Mouse (Mus musculus): ENCODE results near the gene Tango6. TPM values are rescaled to one million over a fixed set of nuclear protein-coding genes. Genes with fewer than 3 reads are reported as not detected.
A peak's percentile ranks its signal among the peaks of the same experiment; 100 is the strongest.

Gene Tango6
- total and polyA plus RNA-seq, 3 experiments: 2.9 to 6.4 (median 4.5) TPM

DNA sequence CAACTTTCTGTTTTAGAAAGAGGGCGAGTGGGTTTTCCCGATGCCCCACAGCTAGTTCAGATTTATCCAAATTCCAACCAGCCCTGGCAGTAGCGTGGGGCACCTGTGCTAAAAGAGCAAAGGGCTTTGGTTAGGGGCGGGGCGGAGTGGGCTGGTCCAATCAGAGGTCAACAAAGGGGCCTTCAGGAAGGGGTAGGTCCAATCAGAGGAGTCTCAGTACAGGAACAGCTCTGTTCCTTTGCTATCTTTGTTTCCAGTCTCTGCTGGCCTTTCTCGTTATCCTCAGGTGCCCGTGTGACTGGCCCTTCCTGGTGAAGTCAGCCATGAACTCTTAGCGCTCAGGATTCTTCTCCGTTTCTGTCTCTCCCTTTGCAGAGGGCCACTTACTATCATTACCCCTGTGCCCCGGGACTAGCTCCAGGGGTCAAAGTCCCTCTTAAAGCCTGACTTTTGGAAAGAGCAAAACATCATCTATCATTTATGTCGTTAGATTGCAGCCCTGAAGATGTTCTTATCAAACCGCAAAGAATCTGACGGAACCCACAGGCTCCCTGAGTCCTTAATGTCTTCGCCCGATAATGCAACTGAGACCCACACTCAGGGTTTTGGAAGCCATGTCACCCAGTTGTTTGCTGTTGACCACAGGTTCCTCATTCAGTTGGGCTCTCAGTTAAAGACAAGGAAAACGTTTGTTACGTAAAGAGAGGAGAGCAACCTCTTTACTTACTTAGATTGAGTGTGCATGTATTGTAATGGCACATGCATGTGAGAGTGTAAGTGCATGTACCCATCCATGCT, 49.3 kb upstream of the Tango6 start:
- no peak overlapping the region for H3K4me3 ChIP-seq (replicated peaks in 1 of 3; ENCODE audit: low read depth in 2 of 3, low read length in 2 of 3, poor library complexity in 1 of 3)
- H3K36me3 ChIP-seq (replicated peaks in 1 of 2; ENCODE audit: control insufficient read depth in 1 of 2, insufficient read depth in 1 of 2, low read length in 1 of 2): no peaks in the 10 kb centered on the region
- H3K79me2 ChIP-seq (replicated peaks; ENCODE audit: control insufficient read depth, extremely low read depth, insufficient read depth, poor library complexity, severe bottlenecking): no peaks in the 10 kb centered on the region
- no peak overlapping the region; the same call in 1 of the 2 replicates for H3K4me2 ChIP-seq (ENCODE audit: insufficient read depth, low read depth, poor library complexity, severe bottlenecking)
- H3K9ac ChIP-seq (ENCODE audit: insufficient read depth, low read depth): no peak overlapping the region
- in situ Hi-C loops (cut with MboI; ENCODE audit: low pct_ligation_motif_present, low pct_unique_long_range_greater_than_20kb, low sequenced_read_pairs): no loop called here
- no peaks in the 10 kb centered on the region for H3K9me3 ChIP-seq (replicated peaks; ENCODE audit: low read length)
- no peaks in the 10 kb centered on the region for H3K27me3 ChIP-seq (replicated peaks)
- dilution Hi-C loops (cut with MboI; ENCODE audit: extremely low pct_ligation_motif_present, extremely low pct_unique_long_range_greater_than_20kb, low sequenced_read_pairs): no loop called here
- peak; percentile 25 for DNase-seq (ENCODE audit: extremely low read depth)
- no peak overlapping the region for H3K27ac ChIP-seq (ENCODE audit: insufficient read depth, low read depth)
- H3K4me1 ChIP-seq (ENCODE audit: control insufficient read depth in 1 of 2, insufficient read depth in 2 of 2): peaks cover 0 to 9% of the 10 kb centered on the region in 2 experiments; a peak in 2 of 4 replicates
- TF ChIP-seq HCFC1 (IDR thresholded peaks at IDR 0.05; ENCODE audit: low read depth, low read length): no peak
- TF ChIP-seq ETS1 (conservative IDR thresholded peaks at IDR 0.05; ENCODE audit: low read depth, low read length): no peak
- no peak for TF ChIP-seq EP300 (IDR thresholded peaks at IDR 0.05; ENCODE audit: low read length)
- no peak for TF ChIP-seq TCF12 (IDR thresholded peaks at IDR 0.05; ENCODE audit: low read depth, low read length)
- TF ChIP-seq MEF2A (IDR thresholded peaks at IDR 0.05; ENCODE audit: borderline replicate concordance, low read depth, low read length): no peak
- no peak for TF ChIP-seq ZMIZ1 (IDR thresholded peaks at IDR 0.05; ENCODE audit: low read depth, low read length)
- no peak for TF ChIP-seq USF1 (IDR thresholded peaks at IDR 0.05; ENCODE audit: low read depth, low read length)
- TF ChIP-seq USF2 (conservative IDR thresholded peaks at IDR 0.05; ENCODE audit: low read depth, low read length): no peak
- TF ChIP-seq GABPA (IDR thresholded peaks at IDR 0.05; ENCODE audit: insufficient replicate concordance, low read depth, low read length): no peak
- no peak for TF ChIP-seq NELFE (IDR thresholded peaks at IDR 0.05; ENCODE audit: low read depth, low read length)
- no peak for TF ChIP-seq POLR2A (IDR thresholded peaks at IDR 0.05; ENCODE audit: low read depth, low read length)
- no peak for TF ChIP-seq MAX (IDR thresholded peaks at IDR 0.05; ENCODE audit: low read length)
- no peak for TF ChIP-seq E2F4 (IDR thresholded peaks at IDR 0.05; ENCODE audit: insufficient replicate concordance, low read depth, low read length)
- TF ChIP-seq ZNF384 (IDR thresholded peaks at IDR 0.05; ENCODE audit: low read depth, low read length): no peak
- no peak for TF ChIP-seq JUN (IDR thresholded peaks at IDR 0.05; ENCODE audit: insufficient read depth, low read depth, low read length)
- TF ChIP-seq KAT2A (IDR thresholded peaks at IDR 0.05; ENCODE audit: insufficient replicate concordance, low read length): no peak
- TF ChIP-seq RAD21 (IDR thresholded peaks at IDR 0.05; ENCODE audit: low read depth, low read length): no peak
- no peak for TF ChIP-seq NRF1 (IDR thresholded peaks at IDR 0.05; ENCODE audit: low read depth, low read length)
- TF ChIP-seq SIN3A (IDR thresholded peaks at IDR 0.05; ENCODE audit: low read length): no peak

DNA sequence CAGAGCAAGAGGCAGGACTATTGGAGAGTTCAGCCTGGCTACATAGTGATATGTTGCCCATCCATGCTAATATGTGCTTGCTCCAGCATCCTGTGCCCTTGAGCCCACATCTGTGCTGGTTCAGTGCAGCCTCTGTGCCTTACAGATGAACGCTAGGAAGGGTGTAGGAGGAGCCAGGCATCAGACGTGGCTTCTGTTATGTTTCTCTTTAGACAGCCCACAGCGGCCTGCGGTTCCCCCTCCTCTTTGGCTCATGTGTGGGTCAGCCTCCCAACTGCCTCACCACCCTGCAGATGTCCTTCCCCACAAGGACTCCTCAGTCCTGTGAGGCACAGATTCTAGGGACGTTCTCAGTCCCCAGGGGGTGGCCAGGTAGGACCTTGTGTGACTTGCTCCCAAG, 47.6 kb upstream of the Tango6 start:
- Histone ChIP-seq H3K79me2 (replicated peaks; ENCODE audit: control insufficient read depth, extremely low read depth, insufficient read depth, poor library complexity, severe bottlenecking) (no peaks in the 10 kb centered on the region), H3K27me3 (replicated peaks) (no peaks in the 10 kb centered on the region), H3K27ac (ENCODE audit: insufficient read depth, low read depth) (no peak overlapping the region), H3K36me3 (replicated peaks in 1 of 2; ENCODE audit: control insufficient read depth in 1 of 2, insufficient read depth in 1 of 2, low read length in 1 of 2) (no peaks in the 10 kb centered on the region), H3K9ac (ENCODE audit: insufficient read depth, low read depth) (no peak overlapping the region), H3K4me1 (ENCODE audit: control insufficient read depth in 1 of 2, insufficient read depth in 2 of 2) (peaks cover 0 to 9% of the 10 kb centered on the region in 2 experiments; a peak in 2 of 4 replicates), H3K9me3 (replicated peaks; ENCODE audit: low read length) (no peaks in the 10 kb centered on the region), H3K4me2 (ENCODE audit: insufficient read depth, low read depth, poor library complexity, severe bottlenecking) (no peak overlapping the region), H3K4me3 (replicated peaks in 1 of 3; ENCODE audit: low read depth in 2 of 3, low read length in 2 of 3, poor library complexity in 1 of 3) (no peak overlapping the region)
- dilution Hi-C loops (cut with MboI; ENCODE audit: extremely low pct_ligation_motif_present, extremely low pct_unique_long_range_greater_than_20kb, low sequenced_read_pairs): no loop called here
- in situ Hi-C loops (cut with MboI; ENCODE audit: low pct_ligation_motif_present, low pct_unique_long_range_greater_than_20kb, low sequenced_read_pairs): no loop called here
- no peak for DNase-seq (ENCODE audit: extremely low read depth)
- TF ChIP-seq MAFK (IDR thresholded peaks at IDR 0.05; ENCODE audit: insufficient replicate concordance, low read length) (no peak), SIN3A (IDR thresholded peaks at IDR 0.05; ENCODE audit: low read length) (no peak), CHD1 (IDR thresholded peaks at IDR 0.05; ENCODE audit: low read depth, low read length) (no peak), ZMIZ1 (IDR thresholded peaks at IDR 0.05; ENCODE audit: low read depth, low read length) (no peak), BHLHE40 (IDR thresholded peaks at IDR 0.05; ENCODE audit: low read depth, low read length) (no peak), KAT2A (IDR thresholded peaks at IDR 0.05; ENCODE audit: insufficient replicate concordance, low read length) (no peak), IRF4 (IDR thresholded peaks at IDR 0.05; ENCODE audit: low read depth, low read length) (no peak), NRF1 (IDR thresholded peaks at IDR 0.05; ENCODE audit: low read depth, low read length) (no peak), USF1 (IDR thresholded peaks at IDR 0.05; ENCODE audit: low read depth, low read length) (no peak), TCF12 (IDR thresholded peaks at IDR 0.05; ENCODE audit: low read depth, low read length) (no peak), HCFC1 (IDR thresholded peaks at IDR 0.05; ENCODE audit: low read depth, low read length) (no peak), ELF1 (IDR thresholded peaks at IDR 0.05; ENCODE audit: low read depth, low read length) (no peak), TBP (conservative IDR thresholded peaks at IDR 0.05; ENCODE audit: low read depth, low read length) (no peak)

All from CH12.LX (cell line).